Mouse (Mus musculus) megakaryocyte progenitor cell, adult 5-6 weeks (primary cell): Measurements from ENCODE around the gene Sgms1. TPM values are rescaled to one million over a fixed set of nuclear protein-coding genes. Genes with fewer than 3 reads are reported as not detected.

Experiments used
- ATAC-seq: replicated peaks from 2 replicates; pipeline ENCODE4 v1.8.0; 2016; ENCODE audit warnings: mild to moderate bottlenecking, moderate TSS enrichment, inconsistent platforms; ENCODE audit not compliant: poor library complexity
- total RNA-seq, 2 experiments: library from RNA; stranded (forward) in 1 of 2; stranded (reverse) in 1 of 2; fragments of 157-497, 149-512 nt in 1 of 2; fragments of 200-1000 nt in 1 of 2; gene quantifications; 2 replicates each; pipeline versions ENCODE4 v1.2.3 to v1.2.4; 2015 to 2017

Sgms1 gene
- total RNA-seq, 2 experiments from 2014 or later = 21.5 to 24.8 TPM

- ATAC-seq = no peak
Observed at GRCm38 (mm10) chr19:32386556-32387402, 2.7 kb downstream of the Sgms1 start.

GRCm38 (mm10) chr19:32383738-32384137 lies 5.8 kb downstream of the Sgms1 start:
- ATAC-seq = no peak

GRCm38 (mm10) chr19:32381511-32381961 lies 8.0 kb downstream of the Sgms1 start:
- ATAC-seq = no peak

- ATAC-seq = peak; percentile 70
Observed at GRCm38 (mm10) chr19:32380748-32381147, 8.8 kb downstream of the Sgms1 start.

GRCm38 (mm10) chr19:32379239-32379920 lies 10.1 kb downstream of the Sgms1 start:
- ATAC-seq = peak; percentile 77

- ATAC-seq = no peak
Observed at GRCm38 (mm10) chr19:32378581-32378980, 10.9 kb downstream of the Sgms1 start.

- no peak for ATAC-seq
Observed at GRCm38 (mm10) chr19:32377701-32378325, 11.7 kb downstream of the Sgms1 start.

GRCm38 (mm10) chr19:32376886-32377535 lies 12.5 kb downstream of the Sgms1 start:
- no peak for ATAC-seq

- ATAC-seq = no peak
Observed at GRCm38 (mm10) chr19:32376054-32376453, 13.5 kb downstream of the Sgms1 start.

- peak; percentile 14; the same call in 1 of the 2 replicates for ATAC-seq
Observed at GRCm38 (mm10) chr19:32375473-32375985, 14.0 kb downstream of the Sgms1 start.

- no peak for ATAC-seq
Observed at GRCm38 (mm10) chr19:32374751-32375150, 14.8 kb downstream of the Sgms1 start.

- ATAC-seq = no peak
Observed at GRCm38 (mm10) chr19:32373865-32374655, 15.5 kb downstream of the Sgms1 start.

- peak; percentile 97 for ATAC-seq
Observed at GRCm38 (mm10) chr19:32372373-32372772, 17.1 kb downstream of the Sgms1 start.

GRCm38 (mm10) chr19:32367333-32367732 lies 22.2 kb downstream of the Sgms1 start:
- ATAC-seq = no peak

GRCm38 (mm10) chr19:32366406-32366805 lies 23.1 kb downstream of the Sgms1 start:
- ATAC-seq = no peak

- ATAC-seq = no peak
Observed at GRCm38 (mm10) chr19:32365111-32365510, 24.4 kb downstream of the Sgms1 start.

- ATAC-seq = no peak
Observed at GRCm38 (mm10) chr19:32363587-32363986, 25.9 kb downstream of the Sgms1 start.

- ATAC-seq = peak; percentile 56
Observed at GRCm38 (mm10) chr19:32362520-32362919, 27.0 kb downstream of the Sgms1 start.

- ATAC-seq = peak; percentile 67
Observed at GRCm38 (mm10) chr19:32360989-32361698, 28.4 kb downstream of the Sgms1 start.
